Mouse (Mus musculus) myocyte (in vitro differentiated cells): ENCODE measurements around the gene Togaram2. TPM values are rescaled to one million over a fixed set of nuclear protein-coding genes. Genes with fewer than 3 reads are reported as not detected.

Experiments used
- H3K27me3 ChIP-seq: one replicate; pipeline ENCODE4 v1.6.1; 2011; ENCODE audit not compliant: control insufficient read depth, insufficient read depth, insufficient read length
- H3K36me3 ChIP-seq: one replicate; pipeline ENCODE4 v1.6.1; 2011; ENCODE audit not compliant: control insufficient read depth, insufficient read depth
- H3K4me2 ChIP-seq: one replicate; pipeline ENCODE4 v1.6.1; 2011; ENCODE audit warnings: low read depth, control low read depth
- H3K4me3 ChIP-seq: one replicate; pipeline ENCODE4 v1.5.1; 2011; ENCODE audit warnings: mild to moderate bottlenecking, control low read depth, moderate library complexity
- H3K79me2 ChIP-seq: one replicate; pipeline ENCODE4 v1.6.1; 2011; ENCODE audit not compliant: control insufficient read depth, insufficient read depth
- H3ac ChIP-seq: one replicate; pipeline ENCODE4 v1.6.1; 2011; ENCODE audit not compliant: control insufficient read depth, insufficient read length
- CEBPB ChIP-seq: IDR thresholded peaks from 2 replicates; pipeline ENCODE4 v1.6.1; 2011; ENCODE audit warnings: mild to moderate bottlenecking, moderate library complexity; ENCODE audit not compliant: poor library complexity, insufficient read depth, severe bottlenecking
- E2F4 ChIP-seq: IDR thresholded peaks from one replicate; pipeline ENCODE4 v1.6.1; 2011; ENCODE audit warnings: mild to moderate bottlenecking, control low read depth, moderate library complexity; ENCODE audit not compliant: insufficient read depth
- MAX ChIP-seq: IDR thresholded peaks from one replicate; pipeline ENCODE4 v1.6.1; 2011; ENCODE audit warnings: low read depth, mild to moderate bottlenecking, control low read depth
- MYOD1 ChIP-seq, 3 experiments: IDR thresholded peaks; one replicate each; pipeline ENCODE4 v1.6.1; 2011; ENCODE audit warnings: control low read depth in 2 of 3, low read depth in 2 of 3, mild to moderate bottlenecking in 2 of 3, moderate library complexity in 1 of 3; ENCODE audit not compliant: insufficient read length in 2 of 3, control insufficient read depth in 1 of 3
- MYOG ChIP-seq, 3 experiments: IDR thresholded peaks; one replicate each; pipeline ENCODE4 v1.6.1; 2011; ENCODE audit warnings: control low read depth in 2 of 3, low read depth in 2 of 3, mild to moderate bottlenecking in 2 of 3; ENCODE audit not compliant: insufficient read length in 2 of 3, control insufficient read depth in 1 of 3, insufficient read depth in 1 of 3
- POLR2A ChIP-seq: IDR thresholded peaks from one replicate; pipeline ENCODE4 v1.6.1; 2011; ENCODE audit warnings: low read depth, mild to moderate bottlenecking, control low read depth, moderate library complexity; ENCODE audit not compliant: insufficient read length
- POLR2AphosphoS2 ChIP-seq: IDR thresholded peaks from one replicate; pipeline ENCODE4 v1.6.1; 2011; ENCODE audit warnings: low read depth, control low read depth; ENCODE audit not compliant: insufficient read length
- REST ChIP-seq: IDR thresholded peaks from one replicate; pipeline ENCODE4 v1.6.1; 2011; ENCODE audit warnings: mild to moderate bottlenecking, control low read depth, moderate library complexity; ENCODE audit not compliant: insufficient read depth, insufficient read length
- SRF ChIP-seq: IDR thresholded peaks from one replicate; pipeline ENCODE4 v1.6.1; 2011; ENCODE audit warnings: low read depth; ENCODE audit not compliant: control insufficient read depth, insufficient read length
- TCF12 ChIP-seq: IDR thresholded peaks from one replicate; pipeline ENCODE4 v1.6.1; 2011; ENCODE audit warnings: mild to moderate bottlenecking, control low read depth; ENCODE audit not compliant: poor library complexity, insufficient read depth, severe bottlenecking
- TCF3 ChIP-seq: IDR thresholded peaks from one replicate; pipeline ENCODE4 v1.6.1; 2011; ENCODE audit warnings: low read depth, control low read depth; ENCODE audit not compliant: insufficient read length
- USF1 ChIP-seq: IDR thresholded peaks from one replicate; pipeline ENCODE4 v1.6.1; 2011; ENCODE audit warnings: low read depth, mild to moderate bottlenecking, control low read depth, moderate library complexity
- polyA plus RNA-seq: library from polyadenylated mRNA; unstranded; fragments of >200 nt; fragmentation: generic; extraction: Trizol; gene quantifications from one replicate; pipeline ENCODE4 v1.2.1, GENCODE M21; 2012; ENCODE audit warnings: missing spikeins

Gene Togaram2
- polyA plus RNA-seq, 1 experiment: 0.31 TPM

DNA sequence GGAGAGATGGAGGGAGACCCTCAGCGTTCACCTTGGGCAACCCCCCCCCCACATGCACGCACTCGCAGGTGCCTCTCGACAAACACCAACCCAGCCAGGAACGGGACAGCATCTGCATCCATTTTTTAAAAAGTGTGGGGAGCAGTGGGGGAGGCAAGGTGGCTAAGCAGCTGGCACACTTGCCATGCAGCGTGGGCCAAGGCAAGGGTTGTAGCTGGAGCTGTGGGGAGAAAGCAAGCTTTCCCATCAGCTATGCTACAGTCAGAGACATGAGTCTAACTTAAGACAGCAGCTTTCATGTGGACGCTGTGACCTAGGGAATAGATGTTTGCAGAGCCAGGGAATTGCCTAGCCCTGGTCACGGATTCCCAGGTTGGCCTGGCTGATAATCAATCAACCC, 22.1 kb downstream of the Togaram2 start:
- Histone ChIP-seq H3ac (no peak overlapping the region), H3K36me3 (no peaks in the 10 kb centered on the region), H3K27me3 (no peaks in the 10 kb centered on the region), H3K79me2 (no peaks in the 10 kb centered on the region), H3K4me3 (no peak overlapping the region), H3K4me2 (no peak overlapping the region)
- no peak for TF ChIP-seq SRF
- TF ChIP-seq MYOD1 (IDR thresholded peaks at IDR 0.05; ENCODE audit: control insufficient read depth in 1 of 3, insufficient read length in 2 of 3, low read depth in 2 of 3): no peak
- no peak for TF ChIP-seq TCF12
- TF ChIP-seq POLR2A: no peak

DNA sequence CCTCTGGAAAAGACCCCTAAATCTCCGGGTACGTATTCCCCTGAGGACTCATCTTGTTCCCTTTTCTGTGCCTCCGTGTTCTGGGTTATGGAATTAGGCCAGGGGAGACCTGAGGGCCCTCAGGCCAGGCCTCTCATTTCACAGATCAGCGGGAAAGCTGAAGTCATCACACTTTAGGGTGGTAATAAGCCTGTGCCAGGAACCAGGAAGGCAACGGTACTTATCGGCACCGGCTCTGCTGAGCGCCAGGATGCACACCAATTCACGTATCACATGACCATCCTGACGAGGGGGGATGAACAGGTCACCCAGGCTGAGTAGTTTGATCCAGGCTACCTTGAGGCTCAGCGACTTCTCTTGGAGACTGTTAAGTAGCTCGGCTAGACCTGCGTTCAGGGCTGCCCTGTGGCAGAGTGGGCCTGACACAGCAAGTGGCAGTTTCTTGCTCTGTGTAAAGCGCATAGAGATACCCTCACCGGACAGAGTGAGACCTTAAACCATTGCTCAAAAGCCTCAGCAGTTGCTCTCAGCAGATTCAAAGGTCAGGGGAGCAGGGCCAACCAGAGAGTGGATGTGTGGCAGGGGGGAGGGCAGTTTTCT, 22.8 kb downstream of the Togaram2 start:
- no peak overlapping the region for H3K4me3 ChIP-seq
- no peak overlapping the region for H3K4me2 ChIP-seq
- TF ChIP-seq MAX (no peak), MYOD1 (IDR thresholded peaks at IDR 0.05; ENCODE audit: control insufficient read depth in 1 of 3, insufficient read length in 2 of 3, low read depth in 2 of 3) (no peak), POLR2AphosphoS2 (no peak), SRF (no peak), POLR2A (no peak), MYOG (IDR thresholded peaks at IDR 0.05; ENCODE audit: control insufficient read depth in 1 of 3, insufficient read depth in 1 of 3, insufficient read length in 2 of 3, low read depth in 2 of 3) (no peak), CEBPB (no peak), TCF12 (no peak), REST (no peak), TCF3 (no peak), E2F4 (no peak), USF1 (no peak)

DNA sequence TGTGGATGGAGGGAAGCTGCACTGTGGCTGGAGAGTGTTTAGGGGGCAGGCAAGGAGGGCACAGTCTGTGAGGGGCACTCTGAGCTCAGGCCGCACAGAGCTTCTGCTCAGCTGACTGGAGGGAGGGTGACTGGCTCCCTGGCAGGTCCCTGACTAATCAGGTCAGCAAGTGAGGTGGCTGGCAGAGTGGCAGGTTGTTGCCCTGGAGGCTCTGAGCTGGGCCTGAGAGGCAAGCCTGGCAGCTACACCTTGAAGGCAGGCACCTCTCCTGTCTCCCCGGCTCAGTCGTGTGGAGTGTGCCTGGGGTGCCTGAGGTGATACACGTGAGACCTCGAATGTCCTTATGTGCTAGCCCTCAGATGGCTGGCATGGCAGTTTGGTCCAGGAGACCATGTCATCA, 23.3 kb downstream of the Togaram2 start:
- no peak for TF ChIP-seq TCF3
- TF ChIP-seq CEBPB: no peak
- TF ChIP-seq MYOG (IDR thresholded peaks at IDR 0.05; ENCODE audit: control insufficient read depth in 1 of 3, insufficient read depth in 1 of 3, insufficient read length in 2 of 3, low read depth in 2 of 3): no peak
- Histone ChIP-seq H3K27me3 (no peaks in the 10 kb centered on the region), H3K36me3 (no peaks in the 10 kb centered on the region), H3K79me2 (no peaks in the 10 kb centered on the region), H3ac (no peak overlapping the region), H3K4me2 (no peak overlapping the region), H3K4me3 (no peak overlapping the region)

More for the DNA sequence above, 22.8 kb downstream of the Togaram2 start:
- Histone ChIP-seq H3K36me3 (no peaks in the 10 kb centered on the region), H3K27me3 (no peaks in the 10 kb centered on the region), H3ac (no peak overlapping the region), H3K79me2 (no peaks in the 10 kb centered on the region)

DNA sequence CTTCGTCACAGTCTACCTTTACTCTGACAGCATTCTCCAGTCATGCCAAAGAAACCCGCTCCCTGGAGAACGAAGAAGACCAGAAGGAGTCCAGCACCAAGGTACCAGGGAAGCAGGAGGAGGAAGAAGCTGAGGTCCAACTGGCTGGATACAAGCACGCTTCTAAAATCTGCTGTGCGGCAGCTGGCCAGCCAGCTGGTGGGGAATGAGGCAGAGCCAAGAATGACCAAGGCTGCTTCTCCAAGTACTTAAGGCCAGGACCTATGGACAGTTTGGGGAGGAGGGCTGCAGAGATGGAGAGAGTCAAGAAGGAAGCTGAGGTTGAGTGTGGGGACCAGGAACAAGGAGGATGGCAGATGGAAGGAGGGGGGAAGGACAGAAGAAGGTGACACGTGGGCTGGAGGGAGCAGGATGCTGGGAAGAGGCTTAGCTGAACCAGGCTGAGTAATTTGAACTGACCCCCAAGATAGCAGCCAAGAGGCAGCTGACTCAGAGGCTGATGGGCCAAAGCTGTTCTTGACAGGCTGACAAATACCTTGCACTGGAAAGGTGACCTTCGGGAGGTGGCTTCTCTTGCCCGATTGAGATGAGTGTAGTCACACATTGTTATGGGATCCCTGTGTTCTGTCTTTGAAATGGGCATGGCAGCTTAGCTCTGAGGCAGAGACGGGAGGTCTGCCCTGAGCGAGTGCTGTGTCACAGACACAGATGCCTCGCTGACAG, 25.0 kb downstream of the Togaram2 start:
- Histone ChIP-seq H3K4me2 (no peak overlapping the region), H3K4me3 (no peak overlapping the region), H3ac (no peak overlapping the region), H3K79me2 (no peaks in the 10 kb centered on the region), H3K36me3 (no peaks in the 10 kb centered on the region), H3K27me3 (no peaks in the 10 kb centered on the region)
- TF ChIP-seq MYOD1 (IDR thresholded peaks at IDR 0.05; ENCODE audit: control insufficient read depth in 1 of 3, insufficient read length in 2 of 3, low read depth in 2 of 3) (peak in 2 of 3 experiments; percentile 12 to 48), MYOG (IDR thresholded peaks at IDR 0.05; ENCODE audit: control insufficient read depth in 1 of 3, insufficient read depth in 1 of 3, insufficient read length in 2 of 3, low read depth in 2 of 3) (peak in 1 of 3 experiments; percentile 14), POLR2AphosphoS2 (no peak), MAX (no peak)

DNA sequence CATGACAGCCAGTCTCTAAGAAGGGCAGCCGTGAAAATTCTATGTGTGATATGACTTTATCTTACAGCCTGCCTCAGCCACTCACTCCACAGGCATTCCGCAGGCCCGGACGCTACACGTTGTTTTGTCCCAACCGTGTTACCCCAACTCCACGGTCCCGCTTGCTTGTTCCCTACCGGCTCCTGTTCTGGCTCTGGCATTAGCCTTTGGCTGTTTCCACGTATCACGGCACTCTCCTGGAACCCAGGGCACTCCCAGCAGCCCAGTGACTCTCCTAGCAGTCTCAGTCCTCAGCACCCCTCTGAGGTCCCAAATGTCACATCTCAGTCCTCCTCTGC, 25.5 kb downstream of the Togaram2 start:
- TF ChIP-seq MYOD1 (IDR thresholded peaks at IDR 0.05; ENCODE audit: control insufficient read depth in 1 of 3, insufficient read length in 2 of 3, low read depth in 2 of 3) (no peak), REST (no peak), USF1 (no peak), SRF (no peak), CEBPB (no peak), MAX (no peak), TCF3 (no peak), MYOG (IDR thresholded peaks at IDR 0.05; ENCODE audit: control insufficient read depth in 1 of 3, insufficient read depth in 1 of 3, insufficient read length in 2 of 3, low read depth in 2 of 3) (no peak), POLR2A (no peak), TCF12 (no peak), E2F4 (no peak), POLR2AphosphoS2 (no peak)
- Histone ChIP-seq H3K27me3 (no peaks in the 10 kb centered on the region), H3K36me3 (no peaks in the 10 kb centered on the region), H3K79me2 (no peaks in the 10 kb centered on the region), H3K4me2 (no peak overlapping the region), H3ac (no peak overlapping the region), H3K4me3 (no peak overlapping the region)
